Mouse (Mus musculus) thymus, adult 2 months (tissue): ENCODE measurements at regions not wholly inside any gene's neighbourhood (a gene's known extent, or its start where the extent isn't known, plus 50 kb on each side); places are given as distances from the start of the nearest gene placed in this dataset.

Source experiments
- DNase-seq: peaks from one replicate; pipeline ENCODE4 v3.0.0; 2021
- H3K27ac ChIP-seq: fragments of 200-500 bp; 2 replicates; pipeline ENCODE4 v1.5.1; 2012; ENCODE audit warnings: low read length, control low read depth; ENCODE audit not compliant: control insufficient read depth, insufficient read depth
- H3K27me3 ChIP-seq: fragments of 200-500 bp; 2 replicates; pipeline ENCODE4 v1.6.1; 2012; ENCODE audit warnings: mild to moderate bottlenecking, low read length, moderate library complexity, mixed read lengths; ENCODE audit not compliant: control insufficient read depth, insufficient read depth
- H3K36me3 ChIP-seq: fragments of 200-500 bp; 2 replicates; pipeline ENCODE4 v1.6.1; 2012; ENCODE audit warnings: mild to moderate bottlenecking, low read length, moderate library complexity; ENCODE audit not compliant: control insufficient read depth, insufficient read depth
- H3K4me1 ChIP-seq: fragments of 200-500 bp; replicated peaks from 2 replicates; pipeline ENCODE4 v1.6.1; 2012; ENCODE audit warnings: low read length; ENCODE audit not compliant: control insufficient read depth, insufficient read depth
- H3K4me3 ChIP-seq: fragments of 200-500 bp; 2 replicates; pipeline ENCODE4 v1.5.1; 2012; ENCODE audit warnings: mild to moderate bottlenecking, low read length, control low read depth, moderate library complexity; ENCODE audit not compliant: control insufficient read depth, insufficient read depth
- CTCF ChIP-seq: fragments of 200-500 bp; IDR thresholded peaks from 2 replicates; pipeline ENCODE4 v1.5.1; 2012; ENCODE audit warnings: mild to moderate bottlenecking, control low read depth, low read length, moderate library complexity, borderline replicate concordance; ENCODE audit not compliant: control insufficient read depth, poor library complexity, insufficient read depth; ENCODE audit errors: extremely low read depth
- POLR2A ChIP-seq: fragments of 200-500 bp; IDR thresholded peaks from 2 replicates; pipeline ENCODE4 v1.6.1; 2012; ENCODE audit warnings: mild to moderate bottlenecking, low read length, control low read depth, moderate library complexity; ENCODE audit not compliant: control insufficient read depth, poor library complexity, insufficient read depth; ENCODE audit errors: extremely low read depth
- WGBS: fragments of 180-500 bp; shearing (Covaris S2); methylation state at CpG from one replicate; pipeline ENCODE4 v1.1.7; 2018; 5-methylcytosine and 5-hydroxymethylcytosine counted together

DNA sequence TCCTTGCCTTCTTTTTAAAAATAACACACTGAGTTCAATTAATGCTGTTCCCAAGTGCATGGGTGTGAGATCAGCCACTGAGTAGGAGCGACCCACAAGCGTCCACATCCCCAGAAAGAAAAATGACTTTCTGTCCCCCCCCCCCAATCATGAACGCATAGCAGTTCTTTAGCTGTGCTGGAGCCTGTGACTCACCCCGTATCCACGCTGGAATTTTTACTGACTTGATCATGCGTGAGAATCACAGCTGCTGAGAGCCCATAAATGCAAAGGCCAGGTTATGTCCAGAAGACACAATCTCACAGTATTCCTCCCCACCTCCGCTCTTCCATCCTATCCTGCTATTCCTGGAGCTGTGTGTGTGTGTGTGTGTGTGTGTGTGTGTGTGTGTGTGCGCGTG lies 53.3 kb downstream of the Fos start:
- Histone ChIP-seq H3K4me1 (peaks cover 3% of the 10 kb centered on the region), H3K4me3 (no peak overlapping the region), H3K36me3 (no peaks in the 10 kb centered on the region), H3K27ac (no peak overlapping the region), H3K27me3 (no peaks in the 10 kb centered on the region)
- WGBS, result 96% methylated on average over 9 of the region's 9 CpGs
- TF ChIP-seq POLR2A (no peak), CTCF (no peak)
- no peak for DNase-seq

DNA sequence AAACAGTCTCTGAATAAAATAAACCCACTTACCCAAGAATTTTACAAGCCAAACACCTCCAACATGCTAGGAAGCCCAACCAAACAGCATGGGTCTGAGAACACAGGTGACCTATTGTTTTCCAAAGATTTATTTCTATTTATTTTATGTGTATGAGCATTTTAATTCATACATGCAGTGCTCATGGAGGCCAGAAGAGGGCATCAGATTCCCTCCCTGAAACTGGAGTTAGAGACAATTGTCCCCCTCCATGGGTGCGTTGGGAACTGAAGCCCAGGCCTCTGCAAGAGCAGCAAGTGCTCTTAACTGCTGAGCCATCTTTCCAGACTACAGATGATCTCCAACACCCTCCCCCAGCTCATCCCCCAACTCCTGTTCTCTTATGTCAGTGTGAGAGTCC lies 57.9 kb downstream of the Fos start:
- H3K36me3 ChIP-seq, result no peaks in the 10 kb centered on the region
- TF ChIP-seq POLR2A, result no peak
- peak; percentile 27; the same call in 1 of the 2 replicates for TF ChIP-seq CTCF
- 90% methylated on average over 1 of the region's 1 CpGs for WGBS
- peak; percentile 36 for DNase-seq
- H3K4me3 ChIP-seq, result no peak overlapping the region
- no peak overlapping the region for H3K27ac ChIP-seq
- no peaks in the 10 kb centered on the region for H3K27me3 ChIP-seq
- peaks cover 24% of the 10 kb centered on the region for H3K4me1 ChIP-seq

DNA sequence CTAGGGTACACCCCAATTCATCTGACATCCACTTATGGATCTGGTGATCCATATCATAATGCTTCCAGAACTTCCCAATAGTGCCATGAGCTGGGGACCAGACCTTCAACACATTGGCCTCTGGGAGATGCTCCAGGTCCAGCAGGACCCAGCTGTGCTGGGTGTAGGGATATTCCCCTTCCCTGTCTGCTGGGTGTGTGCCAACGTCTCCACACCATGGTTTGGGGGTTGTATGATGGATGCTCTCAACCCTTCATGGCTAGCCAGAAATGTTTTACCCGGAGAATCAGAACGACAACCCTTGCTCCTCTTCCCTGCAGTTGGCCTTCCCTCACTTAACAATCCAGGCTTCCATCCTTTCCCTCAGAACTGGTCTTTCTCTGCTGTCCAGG lies 58.5 kb downstream of the Fos start:
- H3K27me3 ChIP-seq, result no peaks in the 10 kb centered on the region
- no peak for DNase-seq
- H3K27ac ChIP-seq, result peak overlapping the region; percentile 35; the same call in 1 of the 2 replicates
- no peak overlapping the region for H3K4me3 ChIP-seq
- TF ChIP-seq CTCF, result no peak
- no peak for TF ChIP-seq POLR2A
- peaks cover 24% of the 10 kb centered on the region for H3K4me1 ChIP-seq
- H3K36me3 ChIP-seq, result no peaks in the 10 kb centered on the region
- WGBS, result 73% methylated on average over 3 of the region's 3 CpGs

DNA sequence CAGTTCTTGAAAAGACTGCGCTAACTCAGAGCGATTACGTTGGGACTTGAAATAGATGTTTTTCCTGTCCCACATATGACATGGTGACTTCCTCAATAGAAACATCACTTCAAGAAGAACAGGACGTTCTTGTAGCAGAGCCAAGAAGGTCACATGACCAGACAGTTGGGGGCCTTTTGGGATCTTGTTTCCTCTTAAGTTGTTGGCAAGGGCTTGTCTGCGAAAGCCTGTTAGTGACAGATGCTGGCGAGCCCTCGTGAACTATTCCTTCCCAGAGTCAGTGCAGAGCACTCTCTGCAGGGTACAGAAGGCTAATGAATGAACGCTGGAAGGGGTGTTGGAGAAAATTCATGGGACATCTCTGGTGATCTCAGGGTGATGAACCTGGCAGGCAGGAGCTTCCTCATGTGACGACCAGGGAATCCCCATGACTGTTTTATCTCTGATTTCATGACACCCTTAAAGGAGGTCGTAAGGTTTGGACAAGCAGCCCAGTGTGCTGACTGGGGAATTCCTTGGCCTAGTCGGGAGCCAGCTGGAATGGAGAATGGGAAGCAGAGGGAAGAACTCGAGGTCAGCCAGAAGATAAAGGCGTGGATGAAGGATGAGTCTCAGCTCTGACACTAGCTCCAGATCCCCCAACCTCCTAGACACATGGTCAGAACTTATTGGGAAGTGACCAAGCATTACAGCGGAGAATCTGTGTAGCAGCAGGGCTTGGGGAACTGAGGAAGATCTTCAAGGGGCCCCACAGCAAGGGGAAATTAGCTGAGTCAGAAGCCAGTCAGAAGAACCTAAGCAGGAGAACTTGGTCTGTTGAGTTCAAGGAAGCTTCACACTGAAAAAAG lies 59.1 kb downstream of the Fos start:
- no peak overlapping the region for H3K4me3 ChIP-seq
- H3K27me3 ChIP-seq, result no peaks in the 10 kb centered on the region
- peak overlapping the region; percentile 56; the same call in 1 of the 2 replicates for H3K27ac ChIP-seq
- WGBS, result 16% methylated on average over 14 of the region's 14 CpGs
- H3K36me3 ChIP-seq, result no peaks in the 10 kb centered on the region
- peak; percentile 54 for DNase-seq
- TF ChIP-seq CTCF (no peak), POLR2A (no peak)
- H3K4me1 ChIP-seq, result peaks cover 24% of the 10 kb centered on the region

DNA sequence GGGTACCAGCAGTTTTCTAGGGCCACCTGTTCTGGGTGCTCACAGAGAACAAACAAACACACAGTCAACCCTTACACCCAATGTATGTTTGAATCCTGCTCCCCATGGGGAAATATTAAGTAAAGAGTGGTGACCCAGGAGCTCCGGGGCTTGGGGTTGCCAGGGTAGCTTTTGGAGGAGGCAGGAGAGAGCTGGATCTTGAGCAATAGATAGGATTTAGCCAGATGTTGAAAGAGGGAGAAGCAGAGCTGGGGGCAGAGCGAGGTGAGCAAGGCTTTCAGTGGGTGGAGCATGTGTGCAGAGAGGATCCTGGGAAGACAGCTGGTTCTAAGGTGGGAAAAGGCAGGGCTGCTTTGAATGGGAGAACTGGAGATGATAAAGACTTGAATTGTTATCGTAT lies 59.9 kb downstream of the Fos start:
- Histone ChIP-seq H3K4me3 (no peak overlapping the region), H3K4me1 (peaks cover 28% of the 10 kb centered on the region), H3K27me3 (no peaks in the 10 kb centered on the region), H3K27ac (peak overlapping the region; percentile 76; the same call in 1 of the 2 replicates), H3K36me3 (no peaks in the 10 kb centered on the region)
- DNase-seq, result no peak
- TF ChIP-seq CTCF (no peak), POLR2A (no peak)
- 94% methylated on average over 3 of the region's 3 CpGs for WGBS

DNA sequence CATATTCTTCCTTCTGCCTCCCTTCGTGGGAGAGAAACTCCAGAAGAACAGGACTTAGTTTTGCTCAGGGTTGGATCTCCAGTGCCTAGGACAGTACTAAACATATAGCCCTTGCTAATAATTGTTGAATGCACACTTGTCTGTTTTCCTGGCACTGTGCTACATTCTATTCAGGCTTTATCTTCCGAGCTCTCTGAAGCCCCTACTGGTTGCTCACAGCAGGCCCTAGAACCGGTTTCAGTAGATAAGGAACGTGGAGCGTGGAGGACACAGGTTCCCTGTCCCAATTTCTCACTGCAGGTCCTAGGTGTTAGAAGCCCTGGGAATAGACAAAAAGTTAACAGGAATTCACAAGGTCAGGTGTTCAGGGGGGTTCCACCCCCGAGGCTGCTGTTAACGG lies 59.4 kb upstream of the Jdp2 start:
- Histone ChIP-seq H3K27me3 (no peaks in the 10 kb centered on the region), H3K36me3 (no peaks in the 10 kb centered on the region), H3K4me1 (peaks cover 37% of the 10 kb centered on the region), H3K4me3 (no peak overlapping the region), H3K27ac (no peak overlapping the region)
- 84% methylated on average over 7 of the region's 7 CpGs for WGBS
- TF ChIP-seq POLR2A (no peak), CTCF (no peak)
- DNase-seq, result no peak

DNA sequence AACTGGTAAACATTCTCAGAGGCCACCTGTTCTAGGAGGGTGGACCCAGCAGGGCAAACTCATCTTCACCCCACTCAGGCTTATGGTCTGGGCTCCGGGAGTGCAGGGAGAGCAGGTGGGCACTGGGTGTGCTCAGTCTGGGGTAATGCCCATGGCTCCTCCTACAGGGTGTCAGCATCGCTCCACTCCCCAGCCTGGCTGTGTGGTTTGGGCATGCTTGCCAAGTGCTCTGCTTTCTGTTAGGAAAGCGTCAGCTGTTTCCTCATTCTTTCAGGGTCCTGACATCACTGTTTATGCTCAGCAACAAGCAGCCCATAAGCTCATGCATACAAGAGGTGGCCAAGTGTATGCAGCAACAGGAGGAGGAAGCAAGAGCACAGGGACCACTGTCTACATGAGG lies 57.7 kb upstream of the Jdp2 start:
- WGBS, result 7% methylated on average over 3 of the region's 3 CpGs
- TF ChIP-seq POLR2A, result no peak
- no peak for TF ChIP-seq CTCF
- Histone ChIP-seq H3K36me3 (no peaks in the 10 kb centered on the region), H3K4me1 (peaks cover 49% of the 10 kb centered on the region), H3K27ac (peak overlapping the region; percentile 43; the same call in 1 of the 2 replicates), H3K27me3 (no peaks in the 10 kb centered on the region), H3K4me3 (no peak overlapping the region)
- peak; percentile 69 for DNase-seq
